Mouse (Mus musculus): ENCODE data around the gene Nr4a3.

- TF ChIP-seq POLR2A (IDR thresholded peaks at IDR 0.05; ENCODE audit: low read depth, low read length): no peak
- TF ChIP-seq CTCF (IDR thresholded peaks at IDR 0.05; ENCODE audit: borderline replicate concordance, insufficient read depth, low read length): no peak
Observed at GRCm38 (mm10) chr4:48037646-48038045, 7.3 kb upstream of the Nr4a3 start.
